Mouse (Mus musculus) cerebellum, postnatal 25 days (tissue): ENCODE data around the gene Tmem175.
"Not testable (repeated sequence)": the region's sequence is repeated elsewhere in the genome, so short reads cannot be mapped to it uniquely, and the experiment has no call there.

Experiments used
- DNase-seq, 2 experiments: peaks; one replicate each; pipeline ENCODE4 v3.0.0; 2021; ENCODE audit warnings: mixed read lengths in 2 of 2

The Tmem175 gene

DNA sequence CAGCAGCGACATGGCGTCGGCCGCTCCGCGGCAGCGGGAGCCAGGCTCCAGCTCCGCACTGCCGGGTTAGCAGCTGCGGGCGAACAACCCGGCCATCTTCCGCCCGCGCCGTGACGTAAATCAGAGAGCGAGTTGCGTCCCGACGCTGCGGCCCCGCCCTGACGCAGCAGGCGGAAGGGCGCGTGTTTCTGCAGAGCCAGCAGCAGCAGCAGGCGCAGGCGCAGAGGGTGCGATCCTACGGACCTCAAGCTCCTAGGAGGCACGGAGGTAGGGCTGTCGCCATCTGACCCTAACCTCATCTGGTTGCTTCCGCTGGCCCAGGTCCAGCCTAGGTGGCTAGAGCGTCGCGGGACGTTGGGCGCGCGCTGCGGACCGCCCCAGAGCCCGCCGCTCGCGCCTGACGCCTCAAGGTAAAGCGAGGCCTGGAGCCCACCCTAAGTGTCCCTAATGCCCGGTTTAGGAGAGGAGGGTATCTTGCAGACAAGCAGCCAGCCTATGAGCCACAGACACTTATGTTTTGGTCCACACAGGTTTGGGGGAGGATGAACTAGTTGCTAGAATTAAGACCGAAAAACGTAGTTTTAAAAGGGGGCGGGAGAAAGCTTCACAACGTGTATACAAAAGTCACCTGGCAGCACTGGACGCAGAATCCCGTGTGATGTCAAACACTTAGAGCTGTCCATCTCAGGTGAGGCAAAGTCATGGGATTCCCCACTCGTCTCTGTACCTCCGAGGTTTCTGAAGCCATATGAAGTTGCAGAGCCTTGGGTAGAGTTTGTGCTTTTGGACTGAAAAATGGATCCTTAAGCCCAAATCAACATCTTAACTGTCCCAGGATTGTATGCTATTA, at the start of gene Tmem175, which contains the start of gene Gak:
Tmem175 (plus strand) TSS at position 137 of the 850 bp plus-strand sequence.
Gak (minus strand) TSS at position 122 of the 850 bp plus-strand sequence.
- peak; percentile 95 to 96 for DNase-seq

DNA sequence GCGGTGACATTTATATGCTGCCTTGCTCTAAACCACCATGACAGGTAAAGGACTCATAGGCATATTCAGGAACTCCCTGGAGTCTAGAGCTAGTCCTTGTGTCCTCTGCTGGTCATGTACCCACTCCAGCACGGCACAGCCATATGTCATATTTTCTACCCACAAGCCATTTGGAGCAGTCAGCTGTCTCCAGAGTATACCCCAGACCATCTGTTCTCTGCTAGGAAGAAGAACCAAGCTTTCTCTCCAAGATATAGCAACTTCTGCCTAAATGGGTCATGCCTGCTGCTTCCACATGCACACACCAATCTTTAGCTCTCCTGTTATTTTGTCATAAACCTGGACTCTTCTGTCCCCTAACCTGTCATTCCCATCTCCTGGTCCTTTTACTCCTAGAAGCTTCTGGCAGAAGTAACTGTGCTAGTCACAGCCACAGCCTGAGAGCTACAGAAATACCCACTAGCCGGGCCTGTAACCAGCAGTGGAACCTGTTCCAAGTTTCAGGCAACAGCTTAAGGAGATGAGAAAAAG, 48.1 kb upstream of the Tmem175 start:
- peak; percentile 71 for DNase-seq

DNA sequence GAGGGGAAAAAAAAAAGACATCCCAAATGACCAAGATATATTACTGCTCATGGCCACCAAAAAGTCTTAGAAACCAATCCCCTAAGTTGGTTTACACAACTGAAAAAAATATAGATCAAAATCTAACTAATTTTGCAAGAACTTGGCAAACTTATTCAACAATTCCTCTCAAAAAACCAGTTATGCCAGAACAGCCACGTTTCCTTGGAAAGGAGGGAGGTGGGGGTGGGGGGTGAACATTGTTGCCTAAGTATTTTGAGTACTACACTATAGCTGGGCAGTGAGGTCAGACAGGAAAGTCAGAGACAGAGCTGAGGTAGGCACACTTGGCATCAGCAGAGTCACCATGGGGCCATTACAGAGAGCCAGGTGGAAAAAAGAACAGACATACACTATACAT, 29.6 kb upstream of the Tmem175 start:
- no peak for DNase-seq

- no peak for DNase-seq
Measured at GRCm38 (mm10) chr5:108602537-108602936, 27.0 kb upstream of the Tmem175 start.

DNA sequence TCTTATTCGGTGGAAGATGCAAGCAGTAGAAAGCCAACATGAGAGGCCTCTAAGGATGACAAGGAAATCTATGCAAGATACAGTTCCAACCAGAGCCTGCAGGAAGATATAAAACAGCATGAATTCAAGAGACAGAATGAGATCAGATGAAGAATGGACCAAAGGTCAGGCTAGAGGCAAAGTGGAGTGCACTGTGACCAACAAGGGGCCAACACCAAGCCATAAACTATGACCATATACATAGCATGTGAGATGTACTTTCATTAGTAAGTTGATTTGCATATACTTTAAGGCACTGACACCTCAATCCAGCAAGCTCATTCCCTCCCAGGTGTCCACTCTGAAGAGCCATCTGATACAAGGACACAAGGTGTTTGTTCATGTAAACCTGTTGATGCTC, 19.1 kb upstream of the Tmem175 start:
- DNase-seq: no peak

GRCm38 (mm10) chr5:108621870-108622269, 7.7 kb upstream of the Tmem175 start:
- DNase-seq: no peak

- DNase-seq: peak in 1 of 2 experiments; percentile 52
Measured at GRCm38 (mm10) chr5:108626050-108626660, 3.4 kb upstream of the Tmem175 start.

DNA sequence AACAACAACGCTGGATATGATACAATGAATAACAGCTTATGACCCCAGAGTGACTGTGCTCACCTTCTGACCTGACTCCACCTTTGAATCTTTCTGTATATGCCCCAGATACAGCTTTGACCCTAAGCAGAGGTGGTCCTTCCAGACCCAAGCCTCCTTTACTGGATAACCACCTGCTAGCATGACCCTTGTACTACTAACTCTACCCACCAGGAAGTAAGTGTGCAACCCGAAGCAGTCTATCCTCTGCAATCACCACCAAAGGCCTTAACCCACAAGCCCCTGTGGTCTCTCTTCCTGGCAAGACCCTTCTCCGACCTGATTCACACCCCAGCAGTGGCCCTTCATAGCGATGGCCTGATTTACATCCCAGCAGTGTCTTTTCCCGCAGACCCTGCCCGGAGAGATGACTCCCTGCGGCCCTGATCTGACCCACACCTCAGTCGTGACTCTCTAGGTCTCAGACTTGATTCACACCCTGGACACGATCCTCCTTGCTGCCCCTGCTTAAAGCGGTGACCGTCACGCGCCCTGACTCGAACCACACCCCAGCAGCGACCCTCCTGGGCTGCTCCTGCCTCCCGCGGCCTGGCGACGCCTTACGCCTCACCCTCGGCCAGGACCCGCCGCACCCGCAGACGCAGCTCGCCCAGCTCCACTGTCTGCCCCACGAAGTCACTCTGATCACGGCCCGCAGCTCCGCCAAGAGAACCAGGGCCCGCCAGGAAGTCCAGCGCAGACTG, 508 bp upstream of the Tmem175 start:
- DNase-seq: no peak

- DNase-seq: no peak
Measured at GRCm38 (mm10) chr5:108633676-108634075, 4.1 kb downstream of the Tmem175 start.

GRCm38 (mm10) chr5:108634088-108634487, 4.5 kb downstream of the Tmem175 start:
- DNase-seq: not testable (repeated sequence)

- no peak for DNase-seq
Measured at GRCm38 (mm10) chr5:108636172-108636571, 6.6 kb downstream of the Tmem175 start.

GRCm38 (mm10) chr5:108643674-108644073, 14.1 kb downstream of the Tmem175 start:
- no peak for DNase-seq

- peak; percentile 72 to 77 for DNase-seq
Measured at GRCm38 (mm10) chr5:108645651-108646342, 16.2 kb downstream of the Tmem175 start.

GRCm38 (mm10) chr5:108646343-108646660, 16.7 kb downstream of the Tmem175 start:
- no peak for DNase-seq

DNA sequence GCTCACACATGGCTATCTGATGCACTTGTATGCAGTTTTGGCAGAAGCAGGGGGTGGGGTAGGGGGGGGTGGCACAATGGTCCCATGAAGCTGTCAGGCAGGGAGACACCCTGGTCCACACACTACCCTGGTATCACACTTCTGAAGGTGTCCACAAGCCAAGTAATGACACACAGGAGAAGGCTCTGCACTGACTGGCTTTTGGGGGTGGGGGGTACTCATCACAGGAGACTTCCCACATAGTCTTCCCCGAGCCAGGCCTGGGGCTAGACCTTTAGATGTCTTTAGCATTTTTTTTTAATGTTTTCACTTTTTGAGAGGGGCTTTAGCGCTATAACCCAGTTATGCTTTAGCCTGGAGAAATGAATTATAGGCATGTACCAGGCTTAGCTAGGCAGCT, 17.7 kb downstream of the Tmem175 start:
- DNase-seq: no peak

- DNase-seq: no peak
Measured at GRCm38 (mm10) chr5:108647820-108648465, 18.4 kb downstream of the Tmem175 start.

DNA sequence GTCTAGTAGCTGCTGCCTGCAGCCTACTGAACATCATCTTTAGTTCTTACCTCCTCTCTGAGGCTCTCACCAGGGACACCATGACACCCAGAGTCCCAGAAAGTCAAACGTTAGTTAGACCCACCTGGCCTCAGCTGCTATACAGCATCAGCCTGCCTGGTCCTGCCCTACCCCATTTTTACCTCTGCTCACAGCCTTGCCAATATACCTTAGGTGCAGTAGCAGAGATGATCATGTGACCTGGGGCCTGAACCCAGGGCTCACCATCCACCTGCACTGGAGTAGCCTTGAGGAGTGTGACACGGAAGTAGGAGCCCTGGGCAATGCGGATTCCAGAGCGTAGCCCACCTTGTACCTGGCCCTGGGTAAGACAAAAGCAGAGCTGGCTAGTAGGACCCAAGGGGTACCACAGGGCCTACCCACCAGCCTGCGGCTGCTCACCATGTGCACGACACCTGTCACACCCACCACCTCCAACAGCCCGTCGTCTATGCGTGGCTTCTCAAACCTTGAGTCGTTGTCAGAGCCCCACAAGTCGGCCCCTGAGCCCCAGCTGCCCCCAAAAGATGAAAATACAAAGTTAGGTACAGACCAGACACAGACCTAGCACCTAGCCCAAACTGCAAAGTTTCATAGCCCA, 19.5 kb downstream of the Tmem175 start:
- no peak for DNase-seq

DNA sequence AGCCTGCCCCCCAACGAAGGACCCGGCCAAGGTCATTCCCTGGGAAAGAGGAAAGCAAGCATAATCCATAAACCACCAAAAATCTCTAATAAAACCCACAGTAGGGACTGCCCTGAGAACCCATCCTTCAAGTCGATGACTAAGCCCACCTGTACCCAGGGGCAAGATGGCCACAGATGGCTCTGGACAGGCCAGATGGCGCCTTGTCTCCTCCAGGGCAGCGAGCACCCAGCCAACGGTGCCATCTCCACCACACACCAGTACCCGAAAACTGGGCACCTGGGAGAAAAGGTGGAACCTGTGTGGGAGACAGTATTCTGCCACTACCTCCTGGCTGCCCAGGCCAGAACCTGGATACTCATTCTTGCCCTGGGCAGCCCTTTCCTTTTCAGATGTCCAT, 20.8 kb downstream of the Tmem175 start:
- DNase-seq: peak; percentile 62 to 76

- no peak for DNase-seq
Measured at GRCm38 (mm10) chr5:108651136-108651720, 21.7 kb downstream of the Tmem175 start.

GRCm38 (mm10) chr5:108651823-108652222, 22.3 kb downstream of the Tmem175 start:
- peak; percentile 71 to 85 for DNase-seq

DNA sequence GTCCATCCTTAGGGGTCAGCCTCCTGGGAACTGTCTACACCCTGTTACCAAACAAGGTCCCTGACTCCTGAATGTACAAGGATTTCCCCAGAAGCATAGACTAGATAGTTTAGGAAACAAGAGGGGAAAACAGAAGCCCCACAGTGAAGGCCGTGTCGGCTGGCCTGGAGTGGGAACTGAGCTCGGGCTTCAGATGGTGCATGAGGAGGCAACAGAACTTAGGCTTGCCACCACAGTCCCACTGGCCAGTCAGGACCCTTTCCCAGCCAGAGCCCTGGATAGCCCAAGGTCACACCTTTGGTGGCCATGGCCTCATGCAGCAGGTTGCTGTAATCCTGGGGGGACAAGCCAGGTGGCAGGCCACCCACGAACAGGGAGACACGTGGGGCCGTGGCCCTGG, 23.8 kb downstream of the Tmem175 start:
- DNase-seq: no peak
